In the genomic region with DNA sequence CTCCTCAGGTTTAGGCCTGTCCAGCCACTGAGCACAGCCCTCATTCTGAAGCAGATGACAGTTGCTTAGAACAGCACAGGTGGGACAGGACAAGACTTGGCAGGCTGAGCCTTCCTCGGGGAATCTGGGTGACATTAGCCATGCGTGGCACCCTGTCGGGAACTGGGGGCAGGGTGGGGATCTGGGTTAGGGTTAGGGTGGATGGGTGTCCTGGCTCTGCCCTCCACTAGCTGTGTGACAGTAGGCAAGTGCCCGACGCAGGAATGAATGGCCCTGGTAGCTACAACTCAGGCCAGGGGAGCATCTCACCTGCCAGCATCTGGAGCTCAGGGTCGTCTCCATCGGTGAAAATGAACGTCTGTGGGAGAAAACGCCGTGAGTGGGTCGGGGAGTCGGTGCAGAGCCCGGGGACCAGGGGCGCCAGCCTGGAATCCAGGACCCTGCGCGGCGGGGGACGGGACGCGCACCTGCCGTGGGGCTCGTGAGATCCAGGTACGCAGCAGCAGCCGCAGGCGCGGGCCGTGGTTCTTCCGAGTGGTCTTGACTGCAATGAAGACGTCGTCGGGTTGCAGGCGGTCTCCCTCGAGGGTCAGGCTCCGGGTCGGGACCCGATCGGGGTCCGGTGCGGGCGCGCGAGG, we compare ENCODE assay signal across 8 mouse cellular contexts. TPM values are rescaled to one million over a fixed set of nuclear protein-coding genes. Genes with fewer than 3 reads are reported as not detected.
A peak's percentile ranks its signal among the peaks of the same experiment; 100 is the strongest.
DNase-seq lines count a peak whose midpoint lies in the region; ATAC-seq and TF ChIP-seq lines count a peak whose summit lies in the region.

No protein-coding gene starts in this region.

- no peaks in the 10 kb centered on the region for H3K27me3 ChIP-seq in neural tube, embryonic 11.5 days (ENCODE audit: control insufficient read depth, insufficient read depth, low read length)
- no peaks in the 10 kb centered on the region for H3K27me3 ChIP-seq in hindbrain, postnatal 0 days (ENCODE audit: insufficient read depth, low read length)
- H3K27me3 ChIP-seq in midbrain, embryonic 14.5 days (ENCODE audit: control insufficient read depth, insufficient read depth, low read length): no peaks in the 10 kb centered on the region

- TF ChIP-seq CTCF in hindbrain, postnatal 0 days (IDR thresholded peaks at IDR 0.05; ENCODE audit: low read depth): no peak

- H3K27ac ChIP-seq in neural tube, embryonic 11.5 days (ENCODE audit: low read depth, low read length): 0 out of 2 replicates have a peak overlapping the region, but pooled peaks have one; percentile 64
- peak overlapping the region; percentile 87 for H3K27ac ChIP-seq in hindbrain, postnatal 0 days
- peak overlapping the region; percentile 83 for H3K27ac ChIP-seq in midbrain, embryonic 14.5 days (replicated peaks; ENCODE audit: low read depth, low read length)

- H3K4me3 ChIP-seq in neural tube, embryonic 11.5 days (ENCODE audit: low read depth, low read length): peak overlapping the region; percentile 98
- peak overlapping the region; percentile 82 for H3K4me3 ChIP-seq in hindbrain, postnatal 0 days (ENCODE audit: low read length)
- H3K4me3 ChIP-seq in midbrain, embryonic 14.5 days (replicated peaks; ENCODE audit: low read depth, low read length): peak overlapping the region; percentile 91

- H3K4me1 ChIP-seq in neural tube, embryonic 11.5 days (ENCODE audit: control insufficient read depth, insufficient read depth, low read length): peaks cover 12% of the 10 kb centered on the region
- H3K4me1 ChIP-seq in hindbrain, postnatal 0 days (ENCODE audit: insufficient read depth, low read length): peaks cover 13% of the 10 kb centered on the region; the same call in 1 of the 2 replicates
- H3K4me1 ChIP-seq in midbrain, embryonic 14.5 days (ENCODE audit: control insufficient read depth, insufficient read depth, low read length): peaks cover 15% of the 10 kb centered on the region

- WGBS in neural tube, embryonic 11.5 days: 1% methylated on average over 41 of the region's 42 CpGs
- WGBS in hindbrain, postnatal 0 days: 2% methylated on average over 42 of the region's 42 CpGs
- WGBS in midbrain, embryonic 14.5 days: 2% methylated on average over 40 of the region's 42 CpGs

- peak; percentile 48; the same call in 1 of the 2 replicates for ATAC-seq in neural tube, embryonic 11.5 days (ENCODE audit: insufficient read depth, low FRiP score, low TSS enrichment)
- ATAC-seq in hindbrain, postnatal 0 days: no peak; the same call in 1 of the 2 replicates
- peak; percentile 21 for ATAC-seq in midbrain, embryonic 14.5 days (ENCODE audit: low FRiP score, low TSS enrichment)

- H3K9ac ChIP-seq in neural tube, embryonic 11.5 days (ENCODE audit: low read length): peak overlapping the region; percentile 91
- peak overlapping the region; percentile 92 for H3K9ac ChIP-seq in hindbrain, postnatal 0 days (replicated peaks; ENCODE audit: low read length)
- H3K9ac ChIP-seq in midbrain, embryonic 14.5 days (replicated peaks; ENCODE audit: low read length): peak overlapping the region; percentile 97

- peaks cover 2% of the 10 kb centered on the region; the same call in 1 of the 2 replicates for H3K36me3 ChIP-seq in neural tube, embryonic 11.5 days (ENCODE audit: control insufficient read depth, insufficient read depth, low read length)
- H3K36me3 ChIP-seq in hindbrain, postnatal 0 days (ENCODE audit: insufficient read depth, low read length): peaks cover 38% of the 10 kb centered on the region
- H3K36me3 ChIP-seq in midbrain, embryonic 14.5 days (ENCODE audit: control insufficient read depth, insufficient read depth, low read length): peaks cover 60% of the 10 kb centered on the region

- peak overlapping the region; percentile 98 for H3K4me2 ChIP-seq in neural tube, embryonic 11.5 days (ENCODE audit: low read depth)
- H3K4me2 ChIP-seq in hindbrain, postnatal 0 days (ENCODE audit: low read depth, low read length): peak overlapping the region; percentile 98
- peak overlapping the region; percentile 90 for H3K4me2 ChIP-seq in midbrain, embryonic 14.5 days (ENCODE audit: low read length)

- peak; percentile 15 for DNase-seq in adrenal gland, postnatal 14 days
- DNase-seq in adrenal gland, adult (ENCODE audit: inconsistent age in 2 of 2, low spot score in 1 of 2): no peak
- DNase-seq in neural tube, embryonic 11.5 days (ENCODE audit: low spot score): no peak
- DNase-seq in neural tube, embryonic 10.5 days (ENCODE audit: extremely low spot score, low spot score): no peak
- no peak for DNase-seq in hindbrain, postnatal 0 days (ENCODE audit: low spot score)
- DNase-seq in midbrain, embryonic 14.5 days: no peak
- no peak for DNase-seq in T-cell, adult 2 months (ENCODE audit: low spot score)
- DNase-seq in left cerebral cortex, adult 9 months (ENCODE audit: low spot score in 2 of 2): no peak

- H3K9me3 ChIP-seq in neural tube, embryonic 11.5 days (ENCODE audit: control insufficient read depth, low read length): no peaks in the 10 kb centered on the region
- H3K9me3 ChIP-seq in hindbrain, postnatal 0 days (ENCODE audit: low read length): no peaks in the 10 kb centered on the region
- no peaks in the 10 kb centered on the region for H3K9me3 ChIP-seq in midbrain, embryonic 14.5 days (ENCODE audit: control insufficient read depth, low read length)

RNA-seq across cellular contexts. Expression of a gene that starts 0.5 kb away (rescaled TPM):
- total RNA-seq in adrenal gland, postnatal 14 days (2021): 18.5 and 18.6 TPM in 2 replicates
- 36.7 and 40.5 TPM in 2 replicates for polyA plus RNA-seq in neural tube, embryonic 11.5 days (2014; fragmentation: Nextera tagmentation; extraction: Ambion mirVana)
- total RNA-seq in hindbrain, postnatal 0 days (2014; rRNA removed): 93.6 and 97.0 TPM in 2 replicates
- 94.6 and 107 TPM in 2 replicates for polyA plus RNA-seq in hindbrain, postnatal 0 days (2015; fragmentation: Nextera tagmentation; extraction: Ambion mirVana)
- 83.9 and 102 TPM in 2 replicates for polyA plus RNA-seq in midbrain, embryonic 14.5 days (2014; fragmentation: Nextera tagmentation; extraction: Ambion mirVana)

RNA-seq across cellular contexts. Expression of a gene that starts 0.5 kb away (rescaled TPM):
- total RNA-seq in adrenal gland, postnatal 14 days (2021): 101 and 107 TPM in 2 replicates
- 286 and 291 TPM in 2 replicates for polyA plus RNA-seq in neural tube, embryonic 11.5 days (2014; fragmentation: Nextera tagmentation; extraction: Ambion mirVana)
- total RNA-seq in hindbrain, postnatal 0 days (2014; rRNA removed): 304 and 314 TPM in 2 replicates
- polyA plus RNA-seq in hindbrain, postnatal 0 days (2015; fragmentation: Nextera tagmentation; extraction: Ambion mirVana): 234 and 242 TPM in 2 replicates
- 303 and 316 TPM in 2 replicates for polyA plus RNA-seq in midbrain, embryonic 14.5 days (2014; fragmentation: Nextera tagmentation; extraction: Ambion mirVana)

RNA-seq across cellular contexts. Expression of a gene that starts 12.7 kb away (rescaled TPM):
- 64.5 and 70.5 TPM in 2 replicates for total RNA-seq in adrenal gland, postnatal 14 days (2021)
- 83.4 and 84.7 TPM in 2 replicates for polyA plus RNA-seq in neural tube, embryonic 11.5 days (2014; fragmentation: Nextera tagmentation; extraction: Ambion mirVana)
- 36.3 and 48.5 TPM in 2 replicates for total RNA-seq in hindbrain, postnatal 0 days (2014; rRNA removed)
- polyA plus RNA-seq in hindbrain, postnatal 0 days (2015; fragmentation: Nextera tagmentation; extraction: Ambion mirVana): 40.4 and 42.2 TPM in 2 replicates
- 39.4 and 48.0 TPM in 2 replicates for polyA plus RNA-seq in midbrain, embryonic 14.5 days (2014; fragmentation: Nextera tagmentation; extraction: Ambion mirVana)

RNA-seq across cellular contexts. Expression of a gene that starts 21.0 kb away (rescaled TPM):
- total RNA-seq in adrenal gland, postnatal 14 days (2021): 20.9 and 46.6 TPM in 2 replicates
- 7.7 and 8.6 TPM in 2 replicates for polyA plus RNA-seq in neural tube, embryonic 11.5 days (2014; fragmentation: Nextera tagmentation; extraction: Ambion mirVana)
- total RNA-seq in hindbrain, postnatal 0 days (2014; rRNA removed): 0.42 and 1.3 TPM in 2 replicates
- polyA plus RNA-seq in hindbrain, postnatal 0 days (2015; fragmentation: Nextera tagmentation; extraction: Ambion mirVana): 1.9 and 2.5 TPM in 2 replicates
- polyA plus RNA-seq in midbrain, embryonic 14.5 days (2014; fragmentation: Nextera tagmentation; extraction: Ambion mirVana): 2.0 and 2.2 TPM in 2 replicates

RNA-seq across cellular contexts. Expression of a gene that starts 40.8 kb away (rescaled TPM):
- total RNA-seq in adrenal gland, postnatal 14 days (2021): 94.1 and 150 TPM in 2 replicates
- polyA plus RNA-seq in neural tube, embryonic 11.5 days (2014; fragmentation: Nextera tagmentation; extraction: Ambion mirVana): 108 and 125 TPM in 2 replicates
- 474 and 499 TPM in 2 replicates for total RNA-seq in hindbrain, postnatal 0 days (2014; rRNA removed)
- 48.9 and 54.4 TPM in 2 replicates for polyA plus RNA-seq in hindbrain, postnatal 0 days (2015; fragmentation: Nextera tagmentation; extraction: Ambion mirVana)
- polyA plus RNA-seq in midbrain, embryonic 14.5 days (2014; fragmentation: Nextera tagmentation; extraction: Ambion mirVana): 120 and 124 TPM in 2 replicates
